Mouse (Mus musculus): Measurements from ENCODE around the gene Prkcz. TPM values are rescaled to one million over a fixed set of nuclear protein-coding genes. Genes with fewer than 3 reads are reported as not detected.

Prkcz gene
- 36.0 TPM for total RNA-seq (2023)

DNA sequence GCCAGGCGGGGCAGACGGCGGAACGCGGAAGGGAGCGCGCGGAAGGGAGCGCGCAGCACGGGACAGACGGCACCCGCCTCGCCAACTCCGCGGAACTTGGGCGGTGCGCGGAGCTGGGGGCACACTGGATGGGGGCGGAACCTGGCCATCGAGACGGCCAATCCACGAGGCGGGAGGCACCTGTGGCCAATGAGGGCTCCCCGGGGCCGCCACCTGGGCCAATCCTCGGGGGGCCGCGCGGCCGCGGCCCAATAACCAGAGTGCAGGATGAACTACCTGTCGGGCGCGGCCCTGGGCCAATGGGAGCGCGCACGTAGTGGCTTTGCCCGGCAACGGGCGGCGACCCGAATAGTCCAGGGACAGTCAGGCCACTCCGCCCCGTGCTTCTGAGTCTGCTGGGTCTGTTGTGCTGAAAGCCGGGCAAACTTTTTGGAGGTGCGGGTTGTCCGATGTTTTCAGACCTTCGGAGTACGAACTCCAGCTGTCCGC lies at the start of gene Prkcz:
Prkcz (minus strand) TSS at position 59 of the 489 bp plus-strand sequence.

DNA sequence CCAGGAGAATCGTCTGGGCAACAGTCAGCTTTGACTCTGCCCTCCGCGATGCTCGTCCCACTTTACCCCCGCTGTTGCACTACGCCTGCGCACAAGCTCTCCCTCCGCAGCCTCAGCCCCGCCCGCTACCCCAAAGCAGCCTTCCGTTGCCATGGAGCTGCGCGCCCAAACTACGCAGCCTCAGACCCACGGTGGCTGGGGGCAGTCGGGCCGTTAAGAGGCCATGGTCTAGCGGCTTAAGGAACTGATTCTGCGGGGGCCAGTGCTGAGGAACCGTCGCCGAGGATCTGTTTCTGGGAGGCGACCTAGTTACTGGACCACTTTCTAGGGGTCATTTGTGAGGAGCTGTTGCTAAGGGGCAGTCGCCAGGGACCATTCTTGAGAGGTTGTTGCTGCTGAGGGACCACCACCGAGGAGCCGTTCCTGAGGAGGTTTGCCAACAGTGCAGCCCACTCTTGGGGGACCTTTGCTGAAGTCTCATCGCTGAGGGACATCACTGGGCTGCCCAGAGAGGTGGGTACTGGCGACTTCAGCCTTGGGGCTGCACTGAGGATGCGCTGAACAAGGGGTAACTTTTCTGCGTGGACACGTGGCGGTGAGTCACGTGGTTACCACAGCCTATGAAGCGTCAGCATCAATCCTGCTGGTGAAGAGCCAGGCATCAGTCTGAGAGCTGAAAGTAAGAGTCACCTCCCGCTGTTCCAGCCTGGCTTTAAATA lies 48.1 kb upstream of the Prkcz start, which contains the start of gene Cfap74:
Cfap74 (plus strand) TSS at position 133 of the 719 bp plus-strand sequence.

GRCm38 (mm10) chr4:155397511-155398221 lies 36.5 kb upstream of the Prkcz start, which contains the start of gene Gabrd:
TSS of gene Gabrd (minus strand) at chr4:155398112.

DNA sequence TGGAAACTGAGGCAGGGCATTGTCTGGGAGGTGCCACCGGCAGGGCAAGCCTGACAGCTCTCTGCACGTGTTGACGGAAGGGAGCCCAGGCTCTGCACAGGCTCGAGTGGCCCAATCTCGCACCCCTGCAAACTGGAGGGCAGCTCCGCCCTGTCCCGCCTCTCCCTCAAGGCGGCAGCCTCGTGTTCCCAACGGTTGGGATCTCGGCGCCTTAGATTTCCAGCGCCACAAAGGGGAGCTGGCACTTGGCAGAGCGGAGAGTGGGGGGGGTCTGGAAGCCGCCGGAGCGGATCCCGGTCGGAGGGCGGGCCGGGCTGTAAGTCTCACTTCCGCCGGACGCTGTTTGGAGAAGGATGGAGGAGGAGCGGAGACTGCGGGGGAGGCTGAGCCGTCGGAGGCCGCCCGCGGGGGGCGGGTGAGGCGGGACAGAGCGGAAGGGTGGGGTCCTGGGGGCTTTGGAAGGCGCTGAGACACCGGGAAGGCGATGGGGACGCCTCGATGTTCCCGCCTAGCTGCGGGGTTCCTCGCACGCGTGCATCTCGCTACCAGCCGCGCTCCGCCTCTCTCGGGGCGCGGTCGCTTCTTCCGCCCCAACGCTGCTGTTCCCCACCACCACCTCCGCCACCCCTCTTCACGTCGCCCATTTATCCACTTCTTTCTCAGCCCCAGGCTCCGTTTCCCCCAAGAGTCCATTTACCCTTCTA lies 111.4 kb downstream of the Prkcz start, which contains the start of gene Faap20:
Faap20 (plus strand) TSS at position 155 of the 704 bp plus-strand sequence.

GRCm38 (mm10) chr4:155222552-155222840 lies 138.7 kb downstream of the Prkcz start, which contains the start of gene Ski:
TSS of gene Ski (minus strand) at chr4:155222592.

Other genes starting within 250 kb of the Prkcz start
- gene Ski, start 138.8 kb downstream of the Prkcz start, total RNA-seq (2023), result 109 TPM
- 43.8 TPM for gene Faap20, start 111.6 kb downstream of the Prkcz start, total RNA-seq (2023)
- gene Gabrd, start 36.8 kb upstream of the Prkcz start, total RNA-seq (2023), result not detected
- gene Cfap74, start 47.8 kb upstream of the Prkcz start, total RNA-seq (2023), result 1.3 TPM
- not detected for gene Tmem52, start 107.8 kb upstream of the Prkcz start, total RNA-seq (2023)
- gene Gnb1, start 130.0 kb upstream of the Prkcz start, total RNA-seq (2023), result 238 TPM
- 49.7 TPM for gene Nadk, start 201.0 kb upstream of the Prkcz start, total RNA-seq (2023)
- gene Slc35e2, start 240.1 kb upstream of the Prkcz start, total RNA-seq (2023), result 32.1 TPM